Mouse (Mus musculus): ENCODE measurements around the gene Pxk.

GRCm38 (mm10) chr14:8114756-8115155, 16.7 kb downstream of the Pxk start:
- TF ChIP-seq CTCF (IDR thresholded peaks at IDR 0.05; ENCODE audit: low read depth) (no peak), EP300 (IDR thresholded peaks at IDR 0.05; ENCODE audit: low read depth) (no peak)

Data from liver, postnatal 0 days (tissue).